Mouse (Mus musculus) mature B cell (primary cell): ENCODE data around the gene Casd1.

Experiments used
- in situ Hi-C: fragments of 300-500 bp; cut with MboI; formaldehyde crosslinking; loops from 2 replicates; pipeline ENCODE4 v1.14.3; 2019

Gene Casd1

GRCm38 (mm10) chr6:4600658-4601296 is at the start of gene Casd1:
Gene Casd1 (plus strand): TSS chr6:4600839.
- in situ Hi-C loops = no loop called here

- in situ Hi-C loops = no loop called here
These were observed 45.3 kb upstream of the Casd1 start for GRCm38 (mm10) chr6:4555366-4555765.

GRCm38 (mm10) chr6:4557086-4557485 is 43.6 kb upstream of the Casd1 start:
- in situ Hi-C loops = no loop called here

- in situ Hi-C loops = no loop called here
These were observed 43.0 kb upstream of the Casd1 start for GRCm38 (mm10) chr6:4557678-4558077.

- in situ Hi-C loops = no loop called here
These were observed 39.5 kb upstream of the Casd1 start for GRCm38 (mm10) chr6:4561156-4561555.

GRCm38 (mm10) chr6:4561621-4562020 is 39.0 kb upstream of the Casd1 start:
- in situ Hi-C loops = no loop called here

GRCm38 (mm10) chr6:4562401-4562800 is 38.2 kb upstream of the Casd1 start:
- in situ Hi-C loops = no loop called here

GRCm38 (mm10) chr6:4563477-4563876 is 37.2 kb upstream of the Casd1 start:
- in situ Hi-C loops = no loop called here

GRCm38 (mm10) chr6:4570412-4570811 is 30.2 kb upstream of the Casd1 start:
- in situ Hi-C loops = no loop called here

- in situ Hi-C loops = loop anchor here (25.0 kb wide), 1 partner anchor 810 kb away; the partner anchor contains the start of gene Asb4
These were observed 22.9 kb upstream of the Casd1 start for GRCm38 (mm10) chr6:4577756-4578155.

GRCm38 (mm10) chr6:4578343-4578742 is 22.3 kb upstream of the Casd1 start:
- in situ Hi-C loops = loop anchor here (25.0 kb wide), 1 partner anchor 809 kb away; the partner anchor contains the start of gene Asb4

GRCm38 (mm10) chr6:4579620-4580019 is 21.0 kb upstream of the Casd1 start:
- in situ Hi-C loops = loop anchor here (25.0 kb wide), 1 partner anchor 808 kb away; the partner anchor contains the start of gene Asb4

- in situ Hi-C loops = loop anchor here (25.0 kb wide), 1 partner anchor 804 kb away; the partner anchor contains the start of gene Asb4
These were observed 17.2 kb upstream of the Casd1 start for GRCm38 (mm10) chr6:4583485-4583884.

GRCm38 (mm10) chr6:4587946-4588345 is 12.7 kb upstream of the Casd1 start:
- in situ Hi-C loops = loop anchor here (25.0 kb wide), 1 partner anchor 799 kb away; the partner anchor contains the start of gene Asb4

- in situ Hi-C loops = loop anchor here (25.0 kb wide), 1 partner anchor 799 kb away; the partner anchor contains the start of gene Asb4
These were observed 11.9 kb upstream of the Casd1 start for GRCm38 (mm10) chr6:4588722-4589121.

GRCm38 (mm10) chr6:4590089-4590488 is 10.6 kb upstream of the Casd1 start:
- in situ Hi-C loops = loop anchor here (25.0 kb wide), 1 partner anchor 797 kb away; the partner anchor contains the start of gene Asb4

- in situ Hi-C loops = loop anchor here (25.0 kb wide), 1 partner anchor 790 kb away; the partner anchor contains the start of gene Asb4
These were observed 2.9 kb upstream of the Casd1 start for GRCm38 (mm10) chr6:4597711-4598110.

- in situ Hi-C loops = no loop called here
These were observed 468 bp upstream of the Casd1 start for GRCm38 (mm10) chr6:4600085-4600657.

- in situ Hi-C loops = no loop called here
These were observed 775 bp downstream of the Casd1 start for GRCm38 (mm10) chr6:4601297-4601931.

- in situ Hi-C loops = no loop called here
These were observed 1.4 kb downstream of the Casd1 start for GRCm38 (mm10) chr6:4602012-4602411.

GRCm38 (mm10) chr6:4606394-4606793 is 5.8 kb downstream of the Casd1 start:
- in situ Hi-C loops = no loop called here

- in situ Hi-C loops = no loop called here
These were observed 9.7 kb downstream of the Casd1 start for GRCm38 (mm10) chr6:4610216-4610896.
